In genomic region chr6:84266736-84267135, GRCm38 (mm10) we compare ENCODE assay signal across 9 mouse cellular contexts.
DNase-seq lines count a peak whose midpoint lies in the region; ATAC-seq and TF ChIP-seq lines count a peak whose summit lies in the region.
"Had no signal": no experiment of that assay in that cellular context is flagged by ENCODE, and none has a peak within 500 bp of the region (broad histone marks: within the 10 kb centered on the region; RNA-seq: fewer than 3 reads in every experiment).

No protein-coding gene starts in this region.

- H3K4me2 ChIP-seq in hindbrain, embryonic 12.5 days (replicated peaks) = no peak overlapping the region
- H3K4me2 ChIP-seq: neural tube, embryonic 12.5 days had no signal

- DNase-seq in cerebellum, adult 2 months = peak; percentile 52 to 81
- no peak for DNase-seq in cerebellum, postnatal 4 days (ENCODE audit: low spot score in 2 of 2)
- DNase-seq in urinary bladder, postnatal 25 days (ENCODE audit: low spot score) = peak; percentile 19
- no peak for DNase-seq in urinary bladder, postnatal 10 days (ENCODE audit: low spot score)
- DNase-seq in layer of hippocampus, postnatal 36 days = peak; percentile 41 to 42
- no peak for DNase-seq in hindbrain, embryonic 10.5 days (ENCODE audit: low spot score)
- no peak for DNase-seq in retina, postnatal 1 day

- no peak overlapping the region for H3K9ac ChIP-seq in hindbrain, embryonic 12.5 days
- H3K9ac ChIP-seq: neural tube, embryonic 12.5 days had no signal

- no peaks in the 10 kb centered on the region for H3K27me3 ChIP-seq in cerebellum, adult 2 months (ENCODE audit: control insufficient read depth, insufficient read depth, low read length)
- H3K27me3 ChIP-seq in hindbrain, embryonic 12.5 days = 0 out of 2 replicates have a peak, but pooled peaks cover 2% of the 10 kb centered on the region
- peaks cover 18% of the 10 kb centered on the region; the same call in 1 of the 2 replicates for H3K27me3 ChIP-seq in hindbrain, embryonic 10.5 days (ENCODE audit: insufficient read depth, poor library complexity, severe bottlenecking)
- H3K27me3 ChIP-seq: neural tube, embryonic 12.5 days had no signal

- no peak for TF ChIP-seq CTCF in cerebellum, adult 2 months (IDR thresholded peaks at IDR 0.05; ENCODE audit: borderline replicate concordance, insufficient read depth, low read depth, low read length)

- peaks cover 4% of the 10 kb centered on the region for H3K4me1 ChIP-seq in cerebellum, adult 2 months (ENCODE audit: control insufficient read depth, insufficient read depth, low read length)
- H3K4me1 ChIP-seq in hindbrain, embryonic 12.5 days = 0 out of 2 replicates have a peak, but pooled peaks cover 6% of the 10 kb centered on the region
- peaks cover 9% of the 10 kb centered on the region; the same call in 1 of the 2 replicates for H3K4me1 ChIP-seq in hindbrain, embryonic 10.5 days (replicated peaks)

- ATAC-seq in hindbrain, embryonic 12.5 days (ENCODE audit: low FRiP score) = no peak

- WGBS in cerebellum, adult 2 months = 29% methylated on average over 13 of the region's 13 CpGs
- 85% methylated on average over 13 of the region's 13 CpGs for WGBS in hindbrain, embryonic 12.5 days
- 88% methylated on average over 13 of the region's 13 CpGs for WGBS in hindbrain, embryonic 10.5 days

- H3K27ac ChIP-seq in cerebellum, adult 2 months (ENCODE audit: insufficient read depth, low read length) = no peak overlapping the region
- no peak overlapping the region for H3K27ac ChIP-seq in hindbrain, embryonic 12.5 days
- no peak overlapping the region for H3K27ac ChIP-seq in hindbrain, embryonic 10.5 days
- H3K27ac ChIP-seq: neural tube, embryonic 12.5 days had no signal

- H3K9me3 ChIP-seq in hindbrain, embryonic 12.5 days (replicated peaks) = no peaks in the 10 kb centered on the region
- H3K9me3 ChIP-seq in hindbrain, embryonic 10.5 days = no peaks in the 10 kb centered on the region
- H3K9me3 ChIP-seq: neural tube, embryonic 12.5 days had no signal

- no peak for TF ChIP-seq POLR2A in cerebellum, adult 2 months (IDR thresholded peaks at IDR 0.05; ENCODE audit: borderline replicate concordance, insufficient read depth, low read length)

- no peaks in the 10 kb centered on the region for H3K36me3 ChIP-seq in hindbrain, embryonic 12.5 days
- H3K36me3 ChIP-seq in hindbrain, embryonic 10.5 days = no peaks in the 10 kb centered on the region
- H3K36me3 ChIP-seq: neural tube, embryonic 12.5 days had no signal

- no peak overlapping the region for H3K4me3 ChIP-seq in cerebellum, adult 2 months (replicated peaks; ENCODE audit: insufficient read depth, low read depth, low read length)
- H3K4me3 ChIP-seq in hindbrain, embryonic 12.5 days = no peak overlapping the region
- no peak overlapping the region for H3K4me3 ChIP-seq in hindbrain, embryonic 10.5 days
- H3K4me3 ChIP-seq: neural tube, embryonic 12.5 days had no signal

Comparison
In these comparisons a context has a peak if more than half of its experiments do, and no peak if none do; other contexts are left out.
1. DNase-seq: peak in cerebellum, adult 2 months (2 of 2), urinary bladder, postnatal 25 days (single experiment) and layer of hippocampus, postnatal 36 days (2 of 2); none in cerebellum, postnatal 4 days (0 of 2), urinary bladder, postnatal 10 days (single experiment), hindbrain, embryonic 10.5 days (single experiment) and retina, postnatal 1 day (single experiment).